Mouse (Mus musculus) cerebellum, adult 9-11 months (tissue): Measurements from ENCODE around the gene Dmrt3.
A peak's percentile ranks its signal among the peaks of the same experiment; 100 is the strongest.

Source experiments
- DNase-seq: peaks from one replicate; pipeline ENCODE4 v3.0.0; 2022

The Dmrt3 gene

GRCm38 (mm10) chr19:25610015-25610410, at the start of gene Dmrt3:
TSS of gene Dmrt3 (plus strand) at chr19:25610301.
- DNase-seq: no peak

DNA sequence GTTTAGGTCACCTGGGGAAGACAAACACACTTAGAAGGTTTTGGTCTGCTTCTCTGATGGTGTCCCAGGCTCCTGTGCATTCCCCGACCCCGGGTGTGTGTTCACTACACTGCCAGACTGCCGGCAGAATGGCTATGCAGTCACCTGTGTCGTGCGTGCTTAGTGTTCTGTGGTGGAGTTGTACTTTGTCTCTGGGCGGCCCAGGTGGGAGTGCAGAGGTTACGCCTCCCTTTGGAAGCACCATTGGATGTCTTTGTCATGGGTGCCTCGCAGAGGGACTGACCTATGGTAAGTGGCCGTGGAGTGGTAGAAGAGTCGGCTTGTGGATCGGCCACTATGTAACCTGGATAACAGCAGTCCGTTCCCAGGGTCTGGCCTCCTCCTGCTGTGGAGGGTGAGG, 45.7 kb upstream of the Dmrt3 start:
- DNase-seq: no peak

DNA sequence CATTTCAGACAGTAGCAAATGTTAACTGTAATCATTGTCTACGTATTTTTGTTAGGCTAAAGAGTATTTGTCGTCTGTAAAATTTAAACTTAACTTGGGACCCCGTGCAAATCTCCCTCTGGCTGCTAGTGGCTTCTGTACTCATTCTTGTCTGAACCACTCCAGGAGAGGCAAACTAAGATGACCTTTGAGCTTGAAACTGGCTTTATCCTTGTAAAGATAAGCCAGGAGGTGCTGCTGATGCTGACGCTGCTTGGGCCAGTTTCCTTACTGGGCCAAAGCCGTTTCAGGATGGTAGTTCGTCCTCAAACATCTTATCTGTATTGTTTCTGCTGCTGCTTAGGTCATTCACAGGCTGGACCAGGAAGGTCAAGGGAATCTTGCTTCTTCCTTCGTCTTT, 40.3 kb upstream of the Dmrt3 start:
- no peak for DNase-seq

DNA sequence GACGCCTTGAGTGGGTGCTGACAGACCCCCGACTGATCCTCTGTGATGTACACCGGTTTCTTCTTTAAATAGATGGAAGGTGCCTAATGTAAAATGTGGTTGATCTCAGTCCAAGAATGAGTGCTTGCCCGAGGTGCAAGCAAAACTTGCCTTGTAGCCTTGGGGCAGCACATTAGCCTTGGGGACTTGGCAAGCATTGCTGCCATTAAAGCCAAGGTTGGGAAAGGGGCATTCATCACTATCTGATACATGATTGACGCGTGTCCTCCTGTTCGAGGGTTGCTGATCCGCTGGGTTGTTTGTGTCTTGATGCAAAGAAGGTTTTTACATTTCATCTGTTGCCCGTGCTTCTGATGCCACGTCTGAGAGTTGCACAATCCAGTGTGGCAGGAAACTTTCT, 35.7 kb upstream of the Dmrt3 start:
- no peak for DNase-seq

- DNase-seq: no peak
Observed at GRCm38 (mm10) chr19:25574981-25575814, 34.9 kb upstream of the Dmrt3 start.

DNA sequence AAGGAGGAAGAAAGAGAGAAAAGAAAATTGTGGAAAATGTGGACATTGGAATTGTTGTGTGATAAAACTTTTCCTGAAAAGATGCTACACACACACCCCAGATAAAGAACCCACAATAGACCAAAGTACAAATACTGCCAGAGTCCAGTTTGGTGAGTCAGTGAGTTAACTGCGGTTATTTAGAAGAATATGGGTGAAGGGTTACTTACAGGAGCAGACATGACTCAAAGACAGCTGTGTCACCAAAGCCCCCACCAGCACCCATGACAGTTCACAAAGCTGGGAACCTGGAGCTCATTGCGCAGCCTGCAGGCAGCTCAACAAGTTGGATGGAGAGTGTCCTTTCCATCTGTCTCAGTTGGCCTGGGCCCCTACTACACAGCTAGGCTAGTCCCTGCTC, 31.7 kb upstream of the Dmrt3 start:
- DNase-seq: no peak

DNA sequence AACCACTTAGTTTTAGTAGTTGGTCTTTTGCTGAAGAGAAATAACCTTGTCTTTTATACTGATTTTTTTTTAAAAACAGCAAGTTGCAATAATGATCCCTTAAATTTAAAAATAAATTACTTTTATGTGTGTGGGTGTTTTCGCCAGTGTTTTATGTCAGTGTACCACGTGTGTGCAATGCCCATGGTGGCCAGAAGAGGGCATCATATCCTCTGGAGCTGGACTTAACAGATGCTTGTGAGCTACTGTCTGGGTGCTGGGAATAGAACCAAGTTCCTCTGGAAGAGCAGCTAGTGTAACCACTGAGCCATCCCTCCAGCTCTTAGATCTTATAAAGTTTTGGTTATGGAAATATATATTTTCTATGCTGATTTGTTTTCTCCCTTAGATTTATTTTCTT, 30.7 kb upstream of the Dmrt3 start:
- no peak for DNase-seq

- DNase-seq: no peak
Observed at GRCm38 (mm10) chr19:25597717-25598232, 12.3 kb upstream of the Dmrt3 start.

DNA sequence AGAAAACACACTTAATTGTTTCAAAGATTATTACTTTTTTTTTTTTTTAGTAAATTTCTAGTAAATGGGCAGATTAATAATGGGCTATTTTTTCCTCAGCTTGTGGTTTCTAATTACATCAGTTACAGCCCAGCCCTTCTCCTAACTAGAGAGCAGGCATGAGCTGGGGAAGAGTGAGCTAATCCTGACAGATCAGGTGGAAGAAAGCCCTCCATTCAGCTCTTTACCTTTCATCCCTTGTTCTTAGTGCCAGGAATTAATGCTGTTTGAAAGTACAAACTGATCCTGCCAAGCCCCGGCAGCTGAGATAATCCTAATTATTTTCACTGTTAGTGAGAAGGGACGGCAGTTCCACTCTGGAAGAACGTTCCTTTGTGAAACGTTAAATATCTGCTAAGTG, 11.5 kb upstream of the Dmrt3 start:
- DNase-seq: no peak

DNA sequence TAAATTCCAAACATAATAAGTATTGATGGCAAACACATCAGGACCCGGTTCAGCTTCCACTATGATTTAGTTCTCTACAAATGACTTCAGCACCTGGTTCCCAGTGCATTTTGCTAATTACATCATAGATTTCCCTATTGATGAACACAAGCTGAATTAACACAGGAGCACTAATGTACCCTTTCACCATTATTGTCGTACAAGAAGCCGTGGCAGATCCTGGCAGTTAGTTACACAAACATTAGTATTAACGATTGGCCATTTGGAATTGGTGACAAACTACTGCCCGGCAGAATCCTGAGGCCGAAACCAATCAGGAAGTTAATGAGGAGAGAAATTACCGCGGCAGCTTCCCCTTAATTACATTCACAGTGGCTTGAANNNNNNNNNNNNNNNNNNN, 8.1 kb upstream of the Dmrt3 start:
- no peak for DNase-seq

- no peak for DNase-seq
Observed at GRCm38 (mm10) chr19:25607461-25608205, 2.5 kb upstream of the Dmrt3 start.

GRCm38 (mm10) chr19:25608206-25608580, 1.9 kb upstream of the Dmrt3 start:
- DNase-seq: no peak

DNA sequence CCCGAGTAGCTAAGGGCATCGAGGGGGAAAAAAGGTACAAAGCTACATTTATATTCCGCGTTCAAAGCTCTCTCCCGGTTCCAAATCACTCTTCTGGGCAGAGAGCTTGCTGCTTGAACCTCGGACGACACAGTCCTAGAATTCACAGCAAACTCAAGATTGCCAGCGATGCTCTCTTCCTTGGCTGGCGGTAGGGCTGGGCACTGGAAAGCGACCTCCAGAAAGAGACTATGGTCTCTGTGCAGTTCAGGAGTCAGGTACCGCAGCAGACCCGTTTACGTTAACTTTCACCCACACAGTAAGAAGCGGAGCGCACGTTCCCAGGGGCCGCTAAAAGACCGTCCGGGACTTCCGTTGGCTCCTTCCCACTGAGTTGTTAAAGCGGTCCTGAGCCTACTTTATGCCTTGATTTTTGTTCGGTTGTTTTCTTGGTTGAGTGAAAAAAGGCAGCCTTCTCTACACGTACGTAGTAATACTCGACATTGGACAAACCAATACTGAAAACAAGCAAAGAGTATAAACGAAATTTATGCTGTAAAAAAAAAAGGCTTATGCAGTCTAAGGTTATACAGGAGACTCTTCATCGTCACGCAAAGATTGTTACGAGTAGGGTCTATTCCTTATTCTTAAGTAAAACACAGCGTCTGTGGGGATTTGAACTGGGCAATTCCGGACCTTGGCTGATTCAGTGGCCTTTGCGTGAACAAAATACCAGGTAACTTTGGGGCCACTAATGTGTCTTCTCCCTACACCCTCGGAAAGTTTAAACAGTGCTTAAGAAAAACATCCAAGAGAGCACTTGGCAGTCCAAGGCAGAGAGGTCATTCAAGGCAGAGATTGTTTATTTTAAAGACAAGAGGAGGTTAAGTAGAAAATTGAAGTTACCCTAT, 895 bp upstream of the Dmrt3 start:
- DNase-seq: no peak

GRCm38 (mm10) chr19:25610411-25611111, 460 bp downstream of the Dmrt3 start:
- DNase-seq: peak; percentile 11

DNA sequence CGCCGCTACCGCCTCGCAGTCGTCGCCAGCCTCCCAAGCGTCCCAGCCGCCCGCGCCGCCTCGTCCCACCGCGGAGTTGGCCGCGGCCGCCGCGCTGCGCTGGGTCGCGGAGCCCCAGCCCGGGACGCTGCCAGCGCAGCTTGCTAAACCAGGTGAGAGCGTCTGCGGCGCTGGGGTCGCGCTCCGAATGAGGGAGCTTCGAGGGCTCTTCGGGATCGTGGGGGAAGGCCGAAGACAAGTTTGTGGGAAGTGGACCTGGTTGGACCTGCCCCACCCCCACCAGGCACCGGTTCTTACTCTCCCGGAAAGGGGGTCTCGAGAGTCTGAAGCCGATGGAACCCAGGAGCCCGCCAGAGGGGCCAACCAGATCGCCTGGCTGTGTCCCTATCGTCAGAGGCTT, 1.0 kb downstream of the Dmrt3 start:
- no peak for DNase-seq

GRCm38 (mm10) chr19:25611876-25612805, 2.0 kb downstream of the Dmrt3 start:
- DNase-seq: no peak

GRCm38 (mm10) chr19:25612806-25613295, 2.8 kb downstream of the Dmrt3 start:
- DNase-seq: no peak

DNA sequence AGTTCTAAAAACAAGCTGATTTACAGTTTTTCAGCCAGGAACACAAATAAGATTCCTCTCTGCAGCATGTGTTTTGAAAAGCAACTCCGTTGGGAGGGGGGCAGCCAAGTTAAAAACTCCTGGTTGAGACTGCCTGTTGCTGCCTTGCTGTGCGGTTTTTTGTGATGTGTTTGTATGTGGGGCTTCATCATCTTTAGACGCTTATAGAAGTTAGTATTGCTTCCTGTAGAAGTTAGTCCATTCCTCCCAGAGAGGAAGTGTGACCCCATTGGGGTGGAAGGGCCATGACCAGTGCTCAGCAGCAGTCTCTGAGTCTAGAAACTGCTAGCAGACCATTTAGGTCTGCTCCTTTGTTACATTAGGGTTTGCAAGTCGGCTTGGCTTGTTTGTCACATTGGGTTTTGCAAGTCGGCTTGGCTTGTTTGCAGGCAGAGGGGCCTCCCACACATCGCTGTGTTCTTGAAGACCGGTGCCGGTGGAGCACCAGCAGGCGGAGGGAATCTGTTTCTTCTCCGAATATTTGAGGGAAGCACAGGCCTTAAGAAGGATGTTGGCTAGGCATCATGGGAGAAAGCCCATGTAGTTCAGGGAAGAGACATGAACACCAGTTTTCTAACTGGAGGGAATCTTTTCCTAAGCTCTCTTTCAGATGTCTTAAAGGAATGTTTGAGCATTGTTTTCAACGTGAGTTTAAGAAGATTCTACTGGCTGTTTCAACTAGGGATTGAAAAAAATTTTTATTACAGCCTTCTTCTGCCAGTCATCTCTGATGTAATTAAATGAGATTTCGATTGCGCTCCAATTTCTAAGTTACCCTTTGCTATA, 3.6 kb downstream of the Dmrt3 start:
- no peak for DNase-seq

DNA sequence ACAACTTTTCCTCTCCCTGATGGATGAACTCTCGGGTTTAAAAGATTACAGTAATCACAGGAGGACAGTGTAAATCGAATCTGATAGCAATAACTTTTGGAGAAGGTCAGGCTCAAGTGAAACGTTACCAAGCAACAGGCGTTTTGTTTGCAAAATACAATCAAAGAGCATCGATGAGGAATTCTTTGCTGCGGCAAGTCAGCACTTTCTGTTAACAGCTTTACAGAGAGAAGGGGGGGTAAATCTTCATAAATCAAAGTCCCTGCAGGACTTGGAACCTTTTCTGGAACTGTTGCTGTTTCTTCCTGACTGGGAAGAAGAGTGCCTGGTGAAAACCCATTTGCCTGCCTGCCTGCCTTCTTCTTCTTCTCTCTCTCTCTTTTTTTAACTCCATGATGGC, 5.8 kb downstream of the Dmrt3 start:
- DNase-seq: no peak
